Mouse (Mus musculus) stomach, embryonic 14.5 days (tissue): ENCODE measurements around the gene Twf2. TPM values are rescaled to one million over a fixed set of nuclear protein-coding genes. Genes with fewer than 3 reads are reported as not detected.

Experiments
- ATAC-seq: fragments of 200-750 bp; cut with Nextera tagmentation; 2 replicates; pipeline ENCODE4 v1.8.0; 2017; ENCODE audit warnings: low read depth, moderate TSS enrichment; ENCODE audit not compliant: insufficient number of reproducible peaks, insufficient read depth, low FRiP score
- H3K27ac ChIP-seq: fragments of 300-500 bp; sonication (generic); 2 replicates; pipeline ENCODE4 v1.5.1; 2014; ENCODE audit warnings: mild to moderate bottlenecking, low read length, moderate library complexity, mixed read lengths
- H3K27me3 ChIP-seq: fragments of 300-500 bp; sonication (generic); 2 replicates; pipeline ENCODE4 v1.6.1; 2014; ENCODE audit warnings: low read length, control low read depth, mixed read lengths; ENCODE audit not compliant: control insufficient read depth, insufficient read depth
- H3K36me3 ChIP-seq: fragments of 300-500 bp; sonication (generic); 2 replicates; pipeline ENCODE4 v1.6.1; 2014; ENCODE audit warnings: mild to moderate bottlenecking, control low read depth, low read length, moderate library complexity, mixed read lengths; ENCODE audit not compliant: control insufficient read depth, insufficient read depth
- H3K4me1 ChIP-seq: fragments of 300-500 bp; sonication (generic); 2 replicates; pipeline ENCODE4 v1.6.1; 2014; ENCODE audit warnings: low read length, control low read depth, mixed read lengths; ENCODE audit not compliant: control insufficient read depth, insufficient read depth
- H3K4me2 ChIP-seq: fragments of 300-500 bp; sonication (generic); replicated peaks from 2 replicates; pipeline ENCODE4 v1.6.1; 2014; ENCODE audit warnings: low read depth, low read length, control low read depth
- H3K4me3 ChIP-seq: fragments of 300-500 bp; sonication (generic); 2 replicates; pipeline ENCODE4 v1.5.1; 2014; ENCODE audit warnings: low read depth, low read length, control low read depth
- H3K9ac ChIP-seq: fragments of 300-500 bp; sonication (generic); replicated peaks from 2 replicates; pipeline ENCODE4 v1.6.1; 2014; ENCODE audit warnings: low read depth, mild to moderate bottlenecking, control low read depth, low read length, moderate library complexity, mixed read lengths
- H3K9me3 ChIP-seq: fragments of 300-500 bp; sonication (generic); 2 replicates; pipeline ENCODE4 v1.6.1; 2016; ENCODE audit warnings: low read depth, low read length, control low read depth; ENCODE audit not compliant: control insufficient read depth
- WGBS: fragments of 180-500 bp; shearing (Covaris S2); extraction: QIAGEN DNeasy Blood & Tissue Kit; methylation state at CpG from one replicate; pipeline ENCODE4 v1.1.7; 2014; 5-methylcytosine and 5-hydroxymethylcytosine counted together
- polyA plus RNA-seq: library from polyadenylated mRNA; unstranded; fragments of >200 nt; fragmentation: Nextera tagmentation; extraction: Ambion mirVana; gene quantifications from 2 replicates; pipeline ENCODE4 v1.2.1, GENCODE M21; 2014

Twf2 gene
- polyA plus RNA-seq, 1 experiment from 2014 or later, result 69.3 TPM

DNA sequence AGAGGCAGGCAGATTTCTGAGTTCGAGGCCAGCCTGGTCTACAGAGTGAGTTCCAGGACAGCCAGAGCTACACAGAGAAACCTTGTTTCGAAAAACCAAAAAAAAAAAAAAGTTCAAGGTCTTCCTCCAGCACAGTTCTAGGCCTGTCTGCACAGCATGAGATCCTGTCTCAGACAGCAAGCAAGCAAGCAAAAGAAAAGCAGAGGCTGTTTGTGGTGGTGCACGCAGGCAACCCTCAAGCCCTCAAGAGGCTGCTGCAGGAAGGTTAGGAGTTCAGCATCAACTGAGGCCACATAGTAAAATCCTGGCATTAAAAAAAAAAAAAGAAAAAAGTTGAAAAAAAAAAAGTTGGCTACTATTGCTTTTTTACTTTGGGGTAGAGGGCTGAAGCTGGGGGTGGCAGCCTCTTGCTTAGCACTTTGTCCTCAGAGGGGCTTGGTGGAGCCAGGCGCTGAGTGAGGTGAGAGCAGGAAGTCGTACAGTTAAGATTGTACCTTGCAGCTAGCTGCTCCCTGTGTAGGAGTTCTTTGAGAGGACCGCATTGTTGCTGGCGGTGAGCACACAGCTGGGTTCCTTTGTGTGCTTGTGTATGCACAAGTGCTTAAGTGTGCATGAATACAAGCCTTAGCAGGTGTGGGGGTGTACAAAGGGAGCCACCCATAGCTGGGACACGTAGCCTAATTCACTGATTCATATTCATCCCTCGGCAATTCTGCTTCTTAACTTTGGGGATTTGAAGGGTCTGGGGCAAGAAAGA is 8.1 kb downstream of the Twf2 start:
- no peak overlapping the region for H3K9ac ChIP-seq
- H3K27ac ChIP-seq, result peak overlapping the region; percentile 53; the same call in 1 of the 2 replicates
- peaks cover 32% of the 10 kb centered on the region for H3K36me3 ChIP-seq
- no peak for ATAC-seq
- no peak overlapping the region for H3K4me3 ChIP-seq
- H3K4me2 ChIP-seq, result no peak overlapping the region; the same call in 1 of the 2 replicates
- H3K9me3 ChIP-seq, result no peaks in the 10 kb centered on the region
- WGBS, result 62% methylated on average over 9 of the region's 9 CpGs
- no peaks in the 10 kb centered on the region for H3K27me3 ChIP-seq
- H3K4me1 ChIP-seq, result peaks cover 4% of the 10 kb centered on the region; the same call in 1 of the 2 replicates

- no peak overlapping the region for H3K9ac ChIP-seq
- H3K4me1 ChIP-seq, result peaks cover 4% of the 10 kb centered on the region; the same call in 1 of the 2 replicates
- peak; percentile 64 for ATAC-seq
- peak overlapping the region; percentile 53; the same call in 1 of the 2 replicates for H3K27ac ChIP-seq
- no peaks in the 10 kb centered on the region for H3K27me3 ChIP-seq
- peak overlapping the region; percentile 10; the same call in 1 of the 2 replicates for H3K4me3 ChIP-seq
- H3K36me3 ChIP-seq, result peaks cover 32% of the 10 kb centered on the region
- H3K4me2 ChIP-seq, result peak overlapping the region; percentile 41
- H3K9me3 ChIP-seq, result no peaks in the 10 kb centered on the region
- 22% methylated on average over 37 of the region's 37 CpGs for WGBS
Measured at GRCm38 (mm10) chr9:106211680-106212593, 9.0 kb downstream of the Twf2 start.

DNA sequence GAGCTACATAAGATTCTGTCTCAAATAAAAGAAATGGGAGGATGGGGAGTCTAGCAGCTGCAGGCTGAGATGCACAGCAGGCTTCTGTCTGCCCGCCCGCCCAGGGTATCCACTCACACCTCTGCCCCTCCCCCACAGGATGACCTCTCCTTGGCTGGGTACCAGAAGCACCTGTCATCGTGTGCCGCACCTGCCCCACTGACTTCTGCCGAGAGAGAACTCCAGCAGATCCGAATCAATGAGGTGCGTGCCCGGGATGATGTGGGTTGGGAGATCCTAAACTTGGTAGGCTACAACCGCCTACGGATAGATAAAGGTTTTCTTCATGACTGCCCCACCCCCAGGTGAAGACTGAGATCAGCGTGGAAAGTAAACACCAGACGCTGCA is 9.7 kb downstream of the Twf2 start:
- WGBS, result 72% methylated on average over 12 of the region's 12 CpGs
- H3K27me3 ChIP-seq, result no peaks in the 10 kb centered on the region
- H3K27ac ChIP-seq, result no peak overlapping the region
- H3K4me1 ChIP-seq, result peaks cover 4% of the 10 kb centered on the region; the same call in 1 of the 2 replicates
- no peak for ATAC-seq
- H3K4me3 ChIP-seq, result no peak overlapping the region
- peaks cover 32% of the 10 kb centered on the region for H3K36me3 ChIP-seq
- no peak overlapping the region for H3K9ac ChIP-seq
- H3K9me3 ChIP-seq, result no peaks in the 10 kb centered on the region
- H3K4me2 ChIP-seq, result no peak overlapping the region

- Histone ChIP-seq H3K4me3 (no peak overlapping the region), H3K9me3 (no peaks in the 10 kb centered on the region), H3K9ac (no peak overlapping the region), H3K27me3 (no peaks in the 10 kb centered on the region), H3K27ac (no peak overlapping the region), H3K4me1 (peaks cover 4% of the 10 kb centered on the region; the same call in 1 of the 2 replicates), H3K4me2 (no peak overlapping the region), H3K36me3 (peaks cover 25% of the 10 kb centered on the region)
- ATAC-seq, result no peak
- 86% methylated on average over 6 of the region's 6 CpGs for WGBS
Measured at GRCm38 (mm10) chr9:106215341-106216125, 12.6 kb downstream of the Twf2 start.

GRCm38 (mm10) chr9:106216971-106217370 is 14.1 kb downstream of the Twf2 start:
- Histone ChIP-seq H3K9me3 (no peaks in the 10 kb centered on the region), H3K27me3 (no peaks in the 10 kb centered on the region), H3K4me1 (no peaks in the 10 kb centered on the region; the same call in 1 of the 2 replicates), H3K9ac (no peak overlapping the region), H3K4me2 (no peak overlapping the region), H3K4me3 (no peak overlapping the region), H3K36me3 (peaks cover 25% of the 10 kb centered on the region), H3K27ac (no peak overlapping the region)
- 89% methylated on average over 7 of the region's 7 CpGs for WGBS
- ATAC-seq, result no peak

DNA sequence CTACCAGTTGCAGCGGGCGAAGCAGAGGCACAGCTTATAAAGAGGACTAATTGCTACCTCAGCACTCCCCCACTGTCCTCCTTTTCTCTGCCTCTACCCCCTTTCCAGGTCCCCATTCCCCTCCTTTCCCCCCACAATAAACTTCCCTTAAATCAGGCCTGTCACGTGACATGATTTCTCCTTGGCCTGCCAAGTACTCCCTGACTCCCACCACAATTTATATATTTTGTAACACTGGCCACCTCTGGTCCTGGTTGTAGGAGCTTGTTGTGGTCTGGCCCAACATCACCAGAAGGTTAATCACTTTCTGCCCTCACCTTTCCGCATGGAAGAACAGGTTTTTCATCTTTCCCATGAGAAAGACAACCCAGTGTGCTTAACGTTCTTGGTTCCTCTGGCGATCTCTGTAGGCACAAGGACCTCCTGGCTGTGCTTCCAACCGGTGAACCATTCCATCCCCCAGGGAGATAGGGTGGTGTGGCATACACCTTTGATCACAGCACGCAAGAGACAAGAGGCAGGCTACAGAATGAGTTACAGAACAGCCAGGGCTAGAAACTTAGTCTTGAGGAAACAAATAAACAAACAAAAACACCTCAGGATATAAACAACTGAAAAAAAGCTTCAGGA is 18.1 kb downstream of the Twf2 start:
- WGBS, result 59% methylated on average over 8 of the region's 8 CpGs
- Histone ChIP-seq H3K4me2 (no peak overlapping the region), H3K9ac (no peak overlapping the region), H3K4me3 (no peak overlapping the region), H3K36me3 (no peaks in the 10 kb centered on the region), H3K27me3 (no peaks in the 10 kb centered on the region), H3K9me3 (no peaks in the 10 kb centered on the region), H3K27ac (no peak overlapping the region), H3K4me1 (0 out of 2 replicates have a peak, but pooled peaks cover 4% of the 10 kb centered on the region)
- ATAC-seq, result no peak

DNA sequence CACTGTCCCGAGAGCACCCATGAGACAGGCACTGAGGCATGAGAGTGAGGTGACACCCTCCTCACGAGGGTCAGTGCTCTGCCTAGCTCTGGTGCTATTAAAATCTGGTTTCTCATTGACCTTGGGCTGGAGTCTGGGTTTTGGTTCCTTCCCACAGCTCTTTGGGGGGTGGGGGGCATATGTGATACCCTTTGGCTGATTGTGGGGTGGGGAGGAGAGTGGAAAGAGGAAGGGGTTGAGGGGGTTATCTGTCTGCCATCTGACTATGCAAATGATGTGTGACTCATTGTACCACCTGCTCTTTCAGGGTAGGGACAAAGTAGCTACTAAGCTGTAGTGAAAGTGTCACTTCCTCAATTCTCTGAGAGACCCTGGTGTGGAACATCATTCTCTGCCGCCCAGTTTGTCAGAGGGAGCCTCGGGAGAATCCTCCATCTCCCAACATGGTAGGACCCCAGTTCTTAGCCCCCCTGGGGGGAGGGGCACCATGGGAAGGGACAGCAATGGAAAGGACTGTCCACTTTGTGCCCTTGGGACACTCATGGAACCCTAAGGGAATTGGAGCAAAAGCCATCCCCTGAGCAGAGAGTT is 19.4 kb downstream of the Twf2 start, which contains the start of gene Tlr9:
Tlr9 (plus strand) TSS at position 338 of the 591 bp plus-strand sequence.
- Histone ChIP-seq H3K9me3 (no peaks in the 10 kb centered on the region), H3K27me3 (no peaks in the 10 kb centered on the region), H3K4me2 (no peak within 1 kb of the TSS), H3K9ac (no peak within 1 kb of the TSS), H3K4me3 (no peak within 1 kb of the TSS), H3K4me1 (peaks cover 7% of the 10 kb centered on the region; the same call in 1 of the 2 replicates), H3K27ac (no peak within 1 kb of the TSS), H3K36me3 (no peaks in the 10 kb centered on the region)
- no peak for ATAC-seq
- WGBS, result 67% methylated on average over 4 of the region's 4 CpGs
